Mouse (Mus musculus): ENCODE data around the gene Vmn1r49. TPM values are rescaled to one million over a fixed set of nuclear protein-coding genes. Genes with fewer than 3 reads are reported as not detected.
"Not testable (repeated sequence)": the region's sequence is repeated elsewhere in the genome, so short reads cannot be mapped to it uniquely, and the experiment has no call there.

Vmn1r49 gene
- polyA plus RNA-seq (2015; fragmentation: Nextera tagmentation; extraction: Ambion mirVana): not detected in 2 replicates

- no peaks in the 10 kb centered on the region for H3K36me3 ChIP-seq
- H3K9ac ChIP-seq (replicated peaks): no peak within 1 kb of the TSS
- no peak within 1 kb of the TSS for H3K4me3 ChIP-seq
- H3K9me3 ChIP-seq: no peaks in the 10 kb centered on the region
- no peak within 1 kb of the TSS for H3K4me2 ChIP-seq (replicated peaks)
- no peak within 1 kb of the TSS for H3K27ac ChIP-seq (replicated peaks)
- 88% methylated on average over 4 of the region's 4 CpGs for WGBS
- no peaks in the 10 kb centered on the region for H3K4me1 ChIP-seq
- ATAC-seq (replicated peaks): no peak
- no peaks in the 10 kb centered on the region for H3K27me3 ChIP-seq
These were observed at the start of gene Vmn1r49 for GRCm38 (mm10) chr6:90078406-90078805. TSS of gene Vmn1r49 (minus strand) at chr6:90078506.

GRCm38 (mm10) chr6:90122296-90122695 lies 44.0 kb upstream of the Vmn1r49 start, which contains the start of gene Vmn1r51:
TSS of gene Vmn1r51 (plus strand) at chr6:90122596.
- not testable (repeated sequence) for ATAC-seq (replicated peaks); H3K4me2 ChIP-seq (replicated peaks); H3K4me1 ChIP-seq; H3K9me3 ChIP-seq; H3K27me3 ChIP-seq; H3K9ac ChIP-seq (replicated peaks); H3K27ac ChIP-seq (replicated peaks); H3K36me3 ChIP-seq; H3K4me3 ChIP-seq
- WGBS: 93% methylated on average over 1 of the region's 1 CpGs

GRCm38 (mm10) chr6:90101130-90101529 lies 22.8 kb upstream of the Vmn1r49 start, which contains the start of gene Vmn1r50:
TSS of gene Vmn1r50 (plus strand) at chr6:90101430.
- no peaks in the 10 kb centered on the region for H3K27me3 ChIP-seq
- H3K27ac ChIP-seq (replicated peaks): no peak within 1 kb of the TSS
- no peak within 1 kb of the TSS for H3K9ac ChIP-seq (replicated peaks)
- H3K4me2 ChIP-seq (replicated peaks): no peak within 1 kb of the TSS
- no peak for ATAC-seq (replicated peaks)
- H3K36me3 ChIP-seq: no peaks in the 10 kb centered on the region
- H3K4me3 ChIP-seq: no peak within 1 kb of the TSS
- 61% methylated on average over 2 of the region's 2 CpGs for WGBS
- no peaks in the 10 kb centered on the region for H3K4me1 ChIP-seq
- no peaks in the 10 kb centered on the region for H3K9me3 ChIP-seq

- H3K4me1 ChIP-seq: no peaks in the 10 kb centered on the region
- H3K27ac ChIP-seq (replicated peaks): no peak overlapping the region
- no peak overlapping the region for H3K4me3 ChIP-seq
- 94% methylated on average over 2 of the region's 2 CpGs for WGBS
- no peaks in the 10 kb centered on the region for H3K9me3 ChIP-seq
- H3K4me2 ChIP-seq (replicated peaks): no peak overlapping the region
- no peaks in the 10 kb centered on the region for H3K36me3 ChIP-seq
- ATAC-seq (replicated peaks): no peak
- no peaks in the 10 kb centered on the region for H3K27me3 ChIP-seq
- H3K9ac ChIP-seq (replicated peaks): no peak overlapping the region
These were observed 22.3 kb upstream of the Vmn1r49 start for GRCm38 (mm10) chr6:90100566-90100965.

GRCm38 (mm10) chr6:90036741-90037140 lies 41.6 kb downstream of the Vmn1r49 start, which contains the start of gene Vmn1r48:
TSS of gene Vmn1r48 (minus strand) at chr6:90036841.
- ATAC-seq (replicated peaks); H3K27ac ChIP-seq (replicated peaks): not testable (repeated sequence)

More at GRCm38 (mm10) chr6:90036741-90037140, 41.6 kb downstream of the Vmn1r49 start, which contains the start of gene Vmn1r48:
- not testable (repeated sequence) for H3K27me3 ChIP-seq; H3K9me3 ChIP-seq; H3K36me3 ChIP-seq; H3K9ac ChIP-seq (replicated peaks); H3K4me1 ChIP-seq; H3K4me3 ChIP-seq; H3K4me2 ChIP-seq (replicated peaks)
- no CpG with 5 or more reads among the region's 2 CpGs for WGBS

Other genes with a start within 250 kb of the Vmn1r49 start
- gene Vmn1r42, start 202.1 kb downstream of the Vmn1r49 start, polyA plus RNA-seq (2015; fragmentation: Nextera tagmentation; extraction: Ambion mirVana): not detected in 2 replicates
- gene Vmn1r43, start 202.1 kb downstream of the Vmn1r49 start, polyA plus RNA-seq (2015; fragmentation: Nextera tagmentation; extraction: Ambion mirVana): not detected in 2 replicates
- gene Vmn1r44, start 194.8 kb downstream of the Vmn1r49 start, polyA plus RNA-seq (2015; fragmentation: Nextera tagmentation; extraction: Ambion mirVana): not detected in 2 replicates
- not detected in 2 replicates for gene Vmn1r45, start 137.9 kb downstream of the Vmn1r49 start, polyA plus RNA-seq (2015; fragmentation: Nextera tagmentation; extraction: Ambion mirVana)
- gene Vmn1r46, start 109.2 kb downstream of the Vmn1r49 start, polyA plus RNA-seq (2015; fragmentation: Nextera tagmentation; extraction: Ambion mirVana): not detected in 2 replicates
- not detected in 2 replicates for gene Vmn1r47, start 62.4 kb downstream of the Vmn1r49 start, polyA plus RNA-seq (2015; fragmentation: Nextera tagmentation; extraction: Ambion mirVana)
- not detected in 2 replicates for gene Vmn1r48, start 41.7 kb downstream of the Vmn1r49 start, polyA plus RNA-seq (2015; fragmentation: Nextera tagmentation; extraction: Ambion mirVana)
- gene Vmn1r50, start 22.9 kb upstream of the Vmn1r49 start, polyA plus RNA-seq (2015; fragmentation: Nextera tagmentation; extraction: Ambion mirVana): not detected in 2 replicates
- gene Vmn1r51, start 44.1 kb upstream of the Vmn1r49 start, polyA plus RNA-seq (2015; fragmentation: Nextera tagmentation; extraction: Ambion mirVana): not detected in 2 replicates
- not detected in 2 replicates for gene Vmn1r52, start 96.3 kb upstream of the Vmn1r49 start, polyA plus RNA-seq (2015; fragmentation: Nextera tagmentation; extraction: Ambion mirVana)
- not detected in 2 replicates for gene V1ra8, start 124.3 kb upstream of the Vmn1r49 start, polyA plus RNA-seq (2015; fragmentation: Nextera tagmentation; extraction: Ambion mirVana)
- gene Vmn1r53, start 145.9 kb upstream of the Vmn1r49 start, polyA plus RNA-seq (2015; fragmentation: Nextera tagmentation; extraction: Ambion mirVana): not detected in 2 replicates
- gene Vmn1r54, start 167.8 kb upstream of the Vmn1r49 start, polyA plus RNA-seq (2015; fragmentation: Nextera tagmentation; extraction: Ambion mirVana): not detected in 2 replicates
- gene BC048671, start 222.7 kb upstream of the Vmn1r49 start, polyA plus RNA-seq (2015; fragmentation: Nextera tagmentation; extraction: Ambion mirVana): not detected in 2 replicates
- not detected in 2 replicates for gene Chst13, start 246.7 kb upstream of the Vmn1r49 start, polyA plus RNA-seq (2015; fragmentation: Nextera tagmentation; extraction: Ambion mirVana)

All from forebrain, embryonic 15.5 days (tissue).